Mouse (Mus musculus) bone marrow, adult 2 months (tissue): Measurements from ENCODE around the gene Kbtbd2.

Experiments
- CTCF ChIP-seq: fragments of 200-500 bp; IDR thresholded peaks from 2 replicates; pipeline ENCODE4 v1.5.1; 2011; ENCODE audit warnings: low read length, control low read depth; ENCODE audit not compliant: control insufficient read depth, insufficient read depth
- POLR2A ChIP-seq: fragments of 200-500 bp; IDR thresholded peaks from 2 replicates; pipeline ENCODE4 v1.6.1; 2011; ENCODE audit warnings: low read depth, mild to moderate bottlenecking, control low read depth, low read length, borderline replicate concordance; ENCODE audit not compliant: control insufficient read depth

- TF ChIP-seq CTCF (no peak), POLR2A (no peak)
Observed at GRCm38 (mm10) chr6:56796232-56796631, 1.4 kb downstream of the Kbtbd2 start.
